In the genomic region with DNA sequence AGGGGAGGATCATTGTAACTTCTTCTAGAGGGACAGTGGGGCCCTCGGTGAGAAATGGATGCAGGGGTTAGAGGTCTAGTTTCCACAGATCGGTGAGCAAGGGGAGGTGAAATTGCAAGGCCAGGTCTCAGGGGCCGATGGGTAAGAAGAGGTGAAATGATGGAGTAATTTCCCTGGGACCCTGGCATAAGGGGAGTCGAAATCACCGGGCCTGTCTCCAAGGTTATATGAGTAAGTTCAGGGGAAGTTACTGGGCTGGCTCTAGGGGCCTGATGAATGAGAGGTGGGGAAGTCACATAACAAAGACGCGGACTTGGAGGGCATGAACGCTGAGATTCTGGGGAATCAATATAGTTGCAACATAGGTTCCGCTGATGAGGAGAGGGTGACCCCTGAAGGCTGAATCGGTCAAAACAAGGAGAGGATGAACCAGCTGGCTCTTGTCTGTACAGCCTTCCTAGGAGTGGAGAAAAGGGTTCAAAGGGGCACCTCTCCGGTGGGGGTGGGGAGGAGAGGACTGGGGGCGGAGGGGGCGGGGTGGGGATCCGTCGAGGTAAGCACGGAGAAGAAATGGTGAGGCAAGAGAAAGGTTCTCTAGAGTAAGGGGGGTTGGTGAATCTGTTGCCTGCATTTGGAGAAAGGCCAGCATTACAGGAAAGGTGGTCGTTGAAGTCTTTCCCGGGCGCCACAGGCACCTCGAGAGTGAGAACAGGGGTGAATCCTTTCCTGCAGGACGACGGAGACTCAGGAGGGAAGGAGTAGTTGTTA, we compare ENCODE assay signal across 8 mouse cellular contexts. TPM values are rescaled to one million over a fixed set of nuclear protein-coding genes. Genes with fewer than 3 reads are reported as not detected.
DNase-seq lines count a peak whose midpoint lies in the region; ATAC-seq lines count a peak whose summit lies in the region.

No protein-coding gene starts in this region.

- peak overlapping the region; percentile 61 for H3K9ac ChIP-seq in embryonic facial prominence, embryonic 11.5 days (replicated peaks; ENCODE audit: low read length)
- peak overlapping the region; percentile 60 for H3K9ac ChIP-seq in limb, embryonic 11.5 days (ENCODE audit: low read length)
- peak overlapping the region; percentile 23; the same call in 1 of the 2 replicates for H3K9ac ChIP-seq in stomach, embryonic 15.5 days

- no peaks in the 10 kb centered on the region for H3K36me3 ChIP-seq in embryonic facial prominence, embryonic 11.5 days (replicated peaks; ENCODE audit: control insufficient read depth, insufficient read depth, low read depth, low read length)
- H3K36me3 ChIP-seq in limb, embryonic 11.5 days (ENCODE audit: control insufficient read depth, insufficient read depth, low read length) = no peaks in the 10 kb centered on the region
- peaks cover 7% of the 10 kb centered on the region for H3K36me3 ChIP-seq in midbrain, embryonic 10.5 days
- no peaks in the 10 kb centered on the region for H3K36me3 ChIP-seq in stomach, embryonic 15.5 days

- peak; percentile 56 to 83 for DNase-seq in adrenal gland, adult (ENCODE audit: inconsistent age in 2 of 2, low spot score in 1 of 2)
- DNase-seq in adrenal gland, postnatal 4 days (ENCODE audit: low spot score in 2 of 2) = no peak
- peak; percentile 45 for DNase-seq in adrenal gland, adult 8-10 months
- DNase-seq in embryonic facial prominence, embryonic 11.5 days (ENCODE audit: low spot score) = peak; percentile 61
- peak; percentile 51 for DNase-seq in heart, postnatal 4 days
- peak; percentile 44 for DNase-seq in limb, embryonic 11.5 days (ENCODE audit: low spot score)
- peak; percentile 52 for DNase-seq in midbrain, embryonic 10.5 days (ENCODE audit: low spot score)

- peak overlapping the region; percentile 53; the same call in 1 of the 2 replicates for H3K27ac ChIP-seq in embryonic facial prominence, embryonic 11.5 days (replicated peaks; ENCODE audit: low read depth, low read length)
- peak overlapping the region; percentile 59; the same call in 1 of the 2 replicates for H3K27ac ChIP-seq in limb, embryonic 11.5 days (replicated peaks; ENCODE audit: low read depth, low read length)
- H3K27ac ChIP-seq in midbrain, embryonic 10.5 days (replicated peaks) = peak overlapping the region; percentile 84
- peak overlapping the region; percentile 97 for H3K27ac ChIP-seq in stomach, embryonic 15.5 days

- 9% methylated on average over 21 of the region's 22 CpGs for WGBS in embryonic facial prominence, embryonic 11.5 days
- 10% methylated on average over 22 of the region's 22 CpGs for WGBS in limb, embryonic 11.5 days
- 9% methylated on average over 22 of the region's 22 CpGs for WGBS in midbrain, embryonic 10.5 days
- WGBS in stomach, embryonic 15.5 days = 6% methylated on average over 22 of the region's 22 CpGs

- H3K4me3 ChIP-seq in embryonic facial prominence, embryonic 11.5 days (ENCODE audit: low read depth, low read length) = peak overlapping the region; percentile 56
- H3K4me3 ChIP-seq in limb, embryonic 11.5 days (ENCODE audit: low read depth, low read length) = peak overlapping the region; percentile 57
- peak overlapping the region; percentile 69 for H3K4me3 ChIP-seq in midbrain, embryonic 10.5 days
- H3K4me3 ChIP-seq in stomach, embryonic 15.5 days (replicated peaks) = peak overlapping the region; percentile 61

- no peaks in the 10 kb centered on the region; the same call in 1 of the 2 replicates for H3K4me1 ChIP-seq in embryonic facial prominence, embryonic 11.5 days (ENCODE audit: control insufficient read depth, insufficient read depth, low read length)
- H3K4me1 ChIP-seq in limb, embryonic 11.5 days (ENCODE audit: control insufficient read depth, insufficient read depth, low read length) = peaks cover 6% of the 10 kb centered on the region; the same call in 1 of the 2 replicates
- H3K4me1 ChIP-seq in midbrain, embryonic 10.5 days = peaks cover 21% of the 10 kb centered on the region
- H3K4me1 ChIP-seq in stomach, embryonic 15.5 days = peaks cover 12% of the 10 kb centered on the region; the same call in 1 of the 2 replicates

- peak overlapping the region; percentile 60 for H3K4me2 ChIP-seq in embryonic facial prominence, embryonic 11.5 days (ENCODE audit: low read depth, low read length)
- peak overlapping the region; percentile 83 for H3K4me2 ChIP-seq in limb, embryonic 11.5 days (ENCODE audit: low read depth, severe bottlenecking)
- H3K4me2 ChIP-seq in stomach, embryonic 15.5 days = peak overlapping the region; percentile 85

- H3K27me3 ChIP-seq in embryonic facial prominence, embryonic 11.5 days (ENCODE audit: control insufficient read depth, insufficient read depth, low read length) = no peaks in the 10 kb centered on the region
- H3K27me3 ChIP-seq in limb, embryonic 11.5 days (ENCODE audit: control insufficient read depth, insufficient read depth, low read length) = no peaks in the 10 kb centered on the region
- no peaks in the 10 kb centered on the region for H3K27me3 ChIP-seq in midbrain, embryonic 10.5 days (ENCODE audit: low read depth, poor library complexity, severe bottlenecking)
- H3K27me3 ChIP-seq in stomach, embryonic 15.5 days (replicated peaks) = no peaks in the 10 kb centered on the region

- peak; percentile 44 for ATAC-seq in embryonic facial prominence, embryonic 11.5 days (replicated peaks; ENCODE audit: insufficient number of reproducible peaks, low FRiP score, low TSS enrichment, low read depth)
- ATAC-seq in limb, embryonic 11.5 days (ENCODE audit: insufficient number of reproducible peaks, low FRiP score, low TSS enrichment, low read depth) = peak; percentile 28; the same call in 1 of the 2 replicates
- ATAC-seq in stomach, embryonic 15.5 days (ENCODE audit: insufficient read depth, low FRiP score, low read depth) = peak; percentile 42; the same call in 1 of the 2 replicates

- no peaks in the 10 kb centered on the region for H3K9me3 ChIP-seq in embryonic facial prominence, embryonic 11.5 days (replicated peaks; ENCODE audit: control insufficient read depth, low read length)
- H3K9me3 ChIP-seq in limb, embryonic 11.5 days (ENCODE audit: control insufficient read depth, low read length) = no peaks in the 10 kb centered on the region
- H3K9me3 ChIP-seq in midbrain, embryonic 10.5 days (replicated peaks) = no peaks in the 10 kb centered on the region
- no peaks in the 10 kb centered on the region for H3K9me3 ChIP-seq in stomach, embryonic 15.5 days

RNA-seq across cellular contexts. Expression of a gene that starts 1.0 kb away (rescaled TPM):
- total RNA-seq in adrenal gland, postnatal 4 days (2021) = 10 to 100 TPM; 27.8 to 28.7 TPM
- total RNA-seq in adrenal gland, adult 8-10 months (2022) = 10 to 100 TPM; 30.5 to 41.1 (median 34.8) TPM
- polyA plus RNA-seq in embryonic facial prominence, embryonic 11.5 days (2014; fragmentation: Nextera tagmentation; extraction: Ambion mirVana) = 20.5 and 21.3 TPM in 2 replicates
- 10 to 100 TPM; 27.0 to 28.6 TPM for total RNA-seq in heart, postnatal 4 days (2021)
- 16.9 and 20.0 TPM in 2 replicates for polyA plus RNA-seq in limb, embryonic 11.5 days (2014; fragmentation: Nextera tagmentation; extraction: Ambion mirVana)
- polyA plus RNA-seq in midbrain, embryonic 10.5 days (2016; fragmentation: Nextera tagmentation; extraction: Ambion mirVana) = 20.4 and 21.2 TPM in 2 replicates
- polyA plus RNA-seq in stomach, embryonic 15.5 days (2015; fragmentation: Nextera tagmentation; extraction: Ambion mirVana) = 19.8 and 21.0 TPM in 2 replicates

RNA-seq across cellular contexts. Expression of a gene that starts 22.2 kb away (rescaled TPM):
- 100 to 1,000 TPM; 468 to 515 TPM for total RNA-seq in adrenal gland, postnatal 4 days (2021)
- total RNA-seq in adrenal gland, adult 8-10 months (2022) = 100 to 1,000 TPM; 390 to 507 (median 480) TPM
- polyA plus RNA-seq in embryonic facial prominence, embryonic 11.5 days (2014; fragmentation: Nextera tagmentation; extraction: Ambion mirVana) = 445 and 455 TPM in 2 replicates
- total RNA-seq in heart, postnatal 4 days (2021) = 1,000 to 10,000 TPM; 1,575 to 1,686 TPM
- polyA plus RNA-seq in limb, embryonic 11.5 days (2014; fragmentation: Nextera tagmentation; extraction: Ambion mirVana) = 470 and 488 TPM in 2 replicates
- 444 and 449 TPM in 2 replicates for polyA plus RNA-seq in midbrain, embryonic 10.5 days (2016; fragmentation: Nextera tagmentation; extraction: Ambion mirVana)
- 541 and 546 TPM in 2 replicates for polyA plus RNA-seq in stomach, embryonic 15.5 days (2015; fragmentation: Nextera tagmentation; extraction: Ambion mirVana)

RNA-seq across cellular contexts. Expression of a gene that starts 22.4 kb away (rescaled TPM):
- 10 to 100 TPM; 70.4 to 74.7 TPM for total RNA-seq in adrenal gland, postnatal 4 days (2021)
- 10 to 100 TPM; 58.2 to 84.0 (median 64.9) TPM for total RNA-seq in adrenal gland, adult 8-10 months (2022)
- 74.8 and 78.4 TPM in 2 replicates for polyA plus RNA-seq in embryonic facial prominence, embryonic 11.5 days (2014; fragmentation: Nextera tagmentation; extraction: Ambion mirVana)
- total RNA-seq in heart, postnatal 4 days (2021) = 10 to 100 TPM; 40.6 to 41.5 TPM
- polyA plus RNA-seq in limb, embryonic 11.5 days (2014; fragmentation: Nextera tagmentation; extraction: Ambion mirVana) = 81.4 and 81.6 TPM in 2 replicates
- 67.9 and 73.8 TPM in 2 replicates for polyA plus RNA-seq in midbrain, embryonic 10.5 days (2016; fragmentation: Nextera tagmentation; extraction: Ambion mirVana)
- polyA plus RNA-seq in stomach, embryonic 15.5 days (2015; fragmentation: Nextera tagmentation; extraction: Ambion mirVana) = 65.3 and 68.0 TPM in 2 replicates

RNA-seq across cellular contexts. Expression of a gene that starts 35.0 kb away (rescaled TPM):
- total RNA-seq in adrenal gland, postnatal 4 days (2021) = 10 to 100 TPM in 1 of 2 experiments, 1 to 10 TPM in 1; 10.0 to 10.3 TPM
- total RNA-seq in adrenal gland, adult 8-10 months (2022) = 10 to 100 TPM in 1 of 4 experiments, 1 to 10 TPM in 3; 4.1 to 10.5 (median 6.0) TPM
- polyA plus RNA-seq in embryonic facial prominence, embryonic 11.5 days (2014; fragmentation: Nextera tagmentation; extraction: Ambion mirVana) = 1.4 and 1.8 TPM in 2 replicates
- 1 to 10 TPM; 1.3 to 1.6 TPM for total RNA-seq in heart, postnatal 4 days (2021)
- polyA plus RNA-seq in limb, embryonic 11.5 days (2014; fragmentation: Nextera tagmentation; extraction: Ambion mirVana) = 0.35 and 0.55 TPM in 2 replicates
- polyA plus RNA-seq in midbrain, embryonic 10.5 days (2016; fragmentation: Nextera tagmentation; extraction: Ambion mirVana) = 1.4 and 2.7 TPM in 2 replicates
- polyA plus RNA-seq in stomach, embryonic 15.5 days (2015; fragmentation: Nextera tagmentation; extraction: Ambion mirVana) = 14.8 and 19.8 TPM in 2 replicates

Comparison
In these comparisons a context has a peak if more than half of its experiments do, and no peak if none do; other contexts are left out.
1. DNase-seq: peak in adrenal gland, adult (2 of 2), adrenal gland, adult 8-10 months (single experiment), embryonic facial prominence, embryonic 11.5 days (single experiment), heart, postnatal 4 days (single experiment), limb, embryonic 11.5 days (single experiment) and midbrain, embryonic 10.5 days (single experiment); none in adrenal gland, postnatal 4 days (0 of 2).
2. Peak in every context shown above with its lines, with median percentiles within 50 percentile points of each other: ATAC-seq, H3K27ac ChIP-seq, H3K4me2 ChIP-seq, H3K4me3 ChIP-seq and H3K9ac ChIP-seq.